Mouse (Mus musculus) heart, embryonic 11.5 days (tissue): ENCODE measurements around the gene Zc3h12d. TPM values are rescaled to one million over a fixed set of nuclear protein-coding genes. Genes with fewer than 3 reads are reported as not detected.

Source experiments
- ATAC-seq: fragments of 200-750 bp; cut with Nextera tagmentation; replicated peaks from 2 replicates; pipeline ENCODE4 v1.8.0; 2017; ENCODE audit warnings: moderate library complexity; ENCODE audit not compliant: insufficient number of reproducible peaks, low FRiP score, low TSS enrichment
- H3K27ac ChIP-seq: fragments of 300-500 bp; sonication (generic); 2 replicates; pipeline ENCODE4 v1.5.1; 2014; ENCODE audit warnings: mild to moderate bottlenecking, low read depth, low read length
- H3K27me3 ChIP-seq: fragments of 300-500 bp; sonication (generic); 2 replicates; pipeline ENCODE4 v1.6.1; 2014; ENCODE audit warnings: mild to moderate bottlenecking, low read length, mixed read lengths; ENCODE audit not compliant: control insufficient read depth, insufficient read depth
- H3K36me3 ChIP-seq: fragments of 300-500 bp; sonication (generic); 2 replicates; pipeline ENCODE4 v1.6.1; 2014; ENCODE audit warnings: mild to moderate bottlenecking, low read length, moderate library complexity, mixed read lengths; ENCODE audit not compliant: control insufficient read depth, insufficient read depth
- H3K4me1 ChIP-seq: fragments of 300-500 bp; sonication (generic); 2 replicates; pipeline ENCODE4 v1.6.1; 2014; ENCODE audit warnings: low read length; ENCODE audit not compliant: control insufficient read depth, insufficient read depth
- H3K4me2 ChIP-seq: fragments of 300-500 bp; sonication (generic); 2 replicates; pipeline ENCODE4 v1.6.1; 2014; ENCODE audit warnings: mild to moderate bottlenecking, moderate library complexity
- H3K4me3 ChIP-seq: fragments of 300-500 bp; sonication (generic); 2 replicates; pipeline ENCODE4 v1.5.1; 2014; ENCODE audit warnings: low read depth, low read length
- H3K9ac ChIP-seq: fragments of 300-500 bp; sonication (generic); 2 replicates; pipeline ENCODE4 v1.6.1; 2014; ENCODE audit warnings: mild to moderate bottlenecking, low read depth, low read length, moderate library complexity
- H3K9me3 ChIP-seq: fragments of 300-500 bp; sonication (generic); replicated peaks from 2 replicates; pipeline ENCODE4 v1.6.1; 2016; ENCODE audit warnings: low read length; ENCODE audit not compliant: control insufficient read depth
- WGBS: fragments of 180-500 bp; shearing (Covaris S2); extraction: QIAGEN DNeasy Blood & Tissue Kit; methylation state at CpG from one replicate; pipeline ENCODE4 v1.1.7; 2014; ENCODE audit not compliant: insufficient replicate concordance; 5-methylcytosine and 5-hydroxymethylcytosine counted together
- polyA plus RNA-seq: library from polyadenylated mRNA; unstranded; fragments of >200 nt; fragmentation: Nextera tagmentation; extraction: Ambion mirVana; gene quantifications from 2 replicates; pipeline ENCODE4 v1.2.1, GENCODE M21; 2014

Gene Zc3h12d
- polyA plus RNA-seq, 1 experiment from 2014 or later, result 0.07 TPM

- Histone ChIP-seq H3K27ac (no peak overlapping the region), H3K9ac (no peak overlapping the region), H3K9me3 (no peaks in the 10 kb centered on the region), H3K4me2 (no peak overlapping the region), H3K4me1 (0 out of 2 replicates have a peak, but pooled peaks cover 6% of the 10 kb centered on the region), H3K27me3 (peaks cover 4% of the 10 kb centered on the region; the same call in 1 of the 2 replicates), H3K4me3 (no peak overlapping the region), H3K36me3 (no peaks in the 10 kb centered on the region)
- WGBS, result 71% methylated on average over 9 of the region's 9 CpGs
- ATAC-seq, result no peak
Observed at GRCm38 (mm10) chr10:7833377-7834165, 1.3 kb downstream of the Zc3h12d start.

- Histone ChIP-seq H3K9ac (no peak overlapping the region; the same call in 1 of the 2 replicates), H3K27ac (no peak overlapping the region), H3K9me3 (no peaks in the 10 kb centered on the region), H3K4me1 (0 out of 2 replicates have a peak, but pooled peaks cover 6% of the 10 kb centered on the region), H3K4me2 (no peak overlapping the region), H3K27me3 (peaks cover 4% of the 10 kb centered on the region; the same call in 1 of the 2 replicates), H3K36me3 (no peaks in the 10 kb centered on the region), H3K4me3 (no peak overlapping the region)
- WGBS, result 60% methylated on average over 10 of the region's 10 CpGs
- ATAC-seq, result no peak
Observed at GRCm38 (mm10) chr10:7834671-7835225, 2.5 kb downstream of the Zc3h12d start.

- no peaks in the 10 kb centered on the region for H3K36me3 ChIP-seq
- no peak overlapping the region for H3K27ac ChIP-seq
- peaks cover 4% of the 10 kb centered on the region; the same call in 1 of the 2 replicates for H3K27me3 ChIP-seq
- WGBS, result 61% methylated on average over 2 of the region's 2 CpGs
- no peak for ATAC-seq
- no peak overlapping the region for H3K4me2 ChIP-seq
- peaks cover 12% of the 10 kb centered on the region; the same call in 1 of the 2 replicates for H3K4me1 ChIP-seq
- H3K4me3 ChIP-seq, result no peak overlapping the region
- H3K9ac ChIP-seq, result no peak overlapping the region
- H3K9me3 ChIP-seq, result no peaks in the 10 kb centered on the region
Observed at GRCm38 (mm10) chr10:7836902-7837301, 4.6 kb downstream of the Zc3h12d start.

GRCm38 (mm10) chr10:7837446-7837845, 5.2 kb downstream of the Zc3h12d start:
- no peak for ATAC-seq
- H3K4me2 ChIP-seq, result no peak overlapping the region
- no peaks in the 10 kb centered on the region for H3K36me3 ChIP-seq
- 84% methylated on average over 8 of the region's 8 CpGs for WGBS
- H3K9me3 ChIP-seq, result no peaks in the 10 kb centered on the region
- peaks cover 4% of the 10 kb centered on the region; the same call in 1 of the 2 replicates for H3K27me3 ChIP-seq
- H3K4me1 ChIP-seq, result peaks cover 7% of the 10 kb centered on the region; the same call in 1 of the 2 replicates
- H3K27ac ChIP-seq, result no peak overlapping the region
- no peak overlapping the region for H3K9ac ChIP-seq
- no peak overlapping the region for H3K4me3 ChIP-seq

GRCm38 (mm10) chr10:7838036-7838435, 5.8 kb downstream of the Zc3h12d start:
- WGBS, result 85% methylated on average over 8 of the region's 8 CpGs
- no peak for ATAC-seq
- peaks cover 4% of the 10 kb centered on the region; the same call in 1 of the 2 replicates for H3K27me3 ChIP-seq

GRCm38 (mm10) chr10:7838874-7839421, 6.7 kb downstream of the Zc3h12d start:
- ATAC-seq, result no peak
- Histone ChIP-seq H3K4me3 (no peak overlapping the region), H3K9ac (no peak overlapping the region), H3K4me2 (no peak overlapping the region), H3K27me3 (peaks cover 4% of the 10 kb centered on the region; the same call in 1 of the 2 replicates), H3K27ac (no peak overlapping the region), H3K36me3 (no peaks in the 10 kb centered on the region), H3K9me3 (no peaks in the 10 kb centered on the region), H3K4me1 (peaks cover 6% of the 10 kb centered on the region; the same call in 1 of the 2 replicates)
- 77% methylated on average over 5 of the region's 5 CpGs for WGBS

More at GRCm38 (mm10) chr10:7838036-7838435, 5.8 kb downstream of the Zc3h12d start:
- no peak overlapping the region for H3K27ac ChIP-seq
- no peak overlapping the region for H3K9ac ChIP-seq
- no peak overlapping the region for H3K4me3 ChIP-seq
- no peaks in the 10 kb centered on the region for H3K9me3 ChIP-seq
- peaks cover 6% of the 10 kb centered on the region; the same call in 1 of the 2 replicates for H3K4me1 ChIP-seq
- H3K36me3 ChIP-seq, result no peaks in the 10 kb centered on the region
- H3K4me2 ChIP-seq, result no peak overlapping the region

GRCm38 (mm10) chr10:7839551-7840352, 7.5 kb downstream of the Zc3h12d start:
- no peak for ATAC-seq
- Histone ChIP-seq H3K27me3 (peaks cover 4% of the 10 kb centered on the region; the same call in 1 of the 2 replicates), H3K4me1 (peaks cover 6% of the 10 kb centered on the region; the same call in 1 of the 2 replicates), H3K27ac (no peak overlapping the region), H3K9me3 (no peaks in the 10 kb centered on the region), H3K36me3 (no peaks in the 10 kb centered on the region), H3K4me3 (no peak overlapping the region), H3K4me2 (no peak overlapping the region), H3K9ac (no peak overlapping the region)
- WGBS, result 81% methylated on average over 22 of the region's 22 CpGs

GRCm38 (mm10) chr10:7840353-7840733, 8.1 kb downstream of the Zc3h12d start:
- H3K9me3 ChIP-seq, result no peaks in the 10 kb centered on the region
- H3K27me3 ChIP-seq, result peaks cover under 1% of the 10 kb centered on the region; the same call in 1 of the 2 replicates
- H3K4me1 ChIP-seq, result peaks cover 6% of the 10 kb centered on the region; the same call in 1 of the 2 replicates
- 74% methylated on average over 2 of the region's 2 CpGs for WGBS
- no peak overlapping the region for H3K4me2 ChIP-seq
- H3K9ac ChIP-seq, result no peak overlapping the region
- H3K27ac ChIP-seq, result no peak overlapping the region
- H3K4me3 ChIP-seq, result no peak overlapping the region
- ATAC-seq, result no peak
- no peaks in the 10 kb centered on the region for H3K36me3 ChIP-seq
